Mouse (Mus musculus) T-helper 2 cell (primary cell): ENCODE data around the gene Palb2.

Source experiments
- in situ Hi-C: fragments of 300-600 bp; cut with MboI, MseI; formaldehyde crosslinking; loops from one replicate; pipeline ENCODE4 v1.15.1; 2025; ENCODE audit warnings: high pct_unique_total_duplicates

Palb2 gene

DNA sequence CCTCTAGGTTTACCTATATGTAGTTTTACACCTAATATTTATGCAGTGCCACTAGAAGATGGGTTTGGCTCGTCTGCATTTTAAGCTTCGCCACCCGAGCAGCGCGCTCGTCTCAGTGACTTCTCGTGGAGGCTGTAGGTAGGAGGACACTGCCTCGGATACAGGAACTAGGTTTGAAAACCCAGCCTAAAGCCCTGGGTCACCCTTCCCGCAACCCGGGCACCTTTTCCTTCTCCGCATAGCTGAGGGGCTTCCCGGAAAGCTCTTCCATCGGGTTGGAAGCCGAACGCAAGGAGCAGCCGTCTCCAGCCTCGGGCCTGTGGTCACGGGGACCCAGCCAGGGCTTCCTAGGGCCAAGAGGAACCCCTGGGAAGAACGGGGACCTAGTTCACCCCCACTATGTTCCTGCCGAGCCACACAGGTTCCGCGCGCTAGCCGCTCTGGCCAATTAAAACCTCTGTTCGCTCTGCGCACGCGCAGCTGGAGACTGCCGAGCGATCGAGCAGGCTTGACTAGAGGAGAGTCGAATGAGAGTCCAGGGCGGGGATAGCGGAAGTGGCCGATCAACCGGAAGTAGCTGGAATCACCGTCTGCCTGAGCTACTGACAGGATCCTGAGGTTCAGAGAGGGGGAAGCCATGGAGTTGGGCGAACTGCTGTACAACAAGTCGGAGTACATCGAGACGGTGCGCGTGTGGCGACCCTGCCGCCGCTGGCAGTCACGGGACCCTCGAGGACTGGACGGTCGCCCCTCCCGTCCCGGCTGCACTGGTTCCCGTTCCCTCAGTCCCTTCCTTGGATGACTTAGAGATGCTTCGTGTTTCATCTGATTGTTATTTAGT, at the start of gene Palb2, which contains the start of gene Dctn5:
TSS of gene Palb2 (minus strand) at position 489 of the 841 bp plus-strand sequence.
TSS of gene Dctn5 (plus strand) at position 545 of the 841 bp plus-strand sequence.
- in situ Hi-C loops = loop anchor here (25.0 kb wide), 1 partner anchor 1055 kb away; no protein-coding TSS in a partner anchor

DNA sequence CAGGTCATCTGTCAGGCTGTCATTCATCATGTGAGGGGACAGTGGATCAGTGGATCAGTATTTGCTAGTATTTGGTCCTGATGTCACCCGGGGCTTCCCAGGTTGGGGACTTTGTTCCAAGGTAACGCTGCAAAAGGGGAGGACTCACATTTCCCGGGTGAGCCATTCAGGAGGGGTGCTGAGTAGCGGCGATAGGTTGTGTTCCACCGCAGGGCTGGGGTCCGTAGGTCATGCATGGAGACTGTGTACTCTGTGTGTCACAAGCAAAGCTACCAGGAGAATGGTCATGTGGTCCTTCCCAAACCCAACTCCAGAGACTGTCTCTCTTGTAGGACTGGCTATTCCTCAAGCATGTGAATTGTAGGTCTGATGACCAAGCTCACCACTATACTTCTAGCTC, 47.9 kb upstream of the Palb2 start:
- in situ Hi-C loops = no loop called here

DNA sequence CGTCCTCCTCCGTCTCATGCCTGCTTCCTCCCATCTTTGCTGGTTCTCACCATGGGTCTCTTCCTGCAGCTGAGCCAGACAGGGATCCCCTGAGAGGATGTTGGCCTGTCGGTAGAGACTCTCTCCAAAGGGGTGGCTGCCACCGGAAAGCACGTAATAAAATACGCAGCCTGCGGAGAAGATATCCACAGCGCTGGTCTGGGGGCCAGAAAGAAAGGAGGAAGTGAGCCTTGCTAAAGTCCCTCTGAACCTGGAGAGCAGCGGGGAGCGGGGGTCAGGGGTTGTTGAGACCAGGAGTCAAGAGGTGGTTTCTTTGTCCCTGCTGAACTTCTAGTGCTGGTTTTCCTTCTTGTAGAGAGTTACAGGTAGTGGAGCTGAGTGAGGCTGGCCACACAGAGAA, 38.8 kb upstream of the Palb2 start:
- in situ Hi-C loops = no loop called here

DNA sequence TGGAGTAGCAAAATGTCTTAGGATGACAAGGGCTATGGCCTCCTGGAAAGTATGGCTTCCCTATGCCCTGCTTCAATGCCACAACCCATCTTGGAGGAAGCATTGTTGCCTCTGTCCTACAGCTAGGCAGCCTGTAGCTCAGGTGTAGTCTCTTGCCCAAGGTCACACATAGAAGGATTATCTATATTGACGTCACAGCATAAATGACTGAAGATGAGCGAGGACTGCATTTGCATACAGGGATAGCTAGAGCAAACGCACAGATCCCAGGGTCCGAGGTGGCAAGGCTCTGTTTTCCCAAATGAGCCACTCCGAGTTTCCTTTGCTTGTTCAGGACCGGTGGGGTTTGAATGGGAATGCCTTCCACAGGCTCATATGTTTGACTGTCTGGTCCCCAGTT, 37.9 kb upstream of the Palb2 start:
- in situ Hi-C loops = no loop called here

DNA sequence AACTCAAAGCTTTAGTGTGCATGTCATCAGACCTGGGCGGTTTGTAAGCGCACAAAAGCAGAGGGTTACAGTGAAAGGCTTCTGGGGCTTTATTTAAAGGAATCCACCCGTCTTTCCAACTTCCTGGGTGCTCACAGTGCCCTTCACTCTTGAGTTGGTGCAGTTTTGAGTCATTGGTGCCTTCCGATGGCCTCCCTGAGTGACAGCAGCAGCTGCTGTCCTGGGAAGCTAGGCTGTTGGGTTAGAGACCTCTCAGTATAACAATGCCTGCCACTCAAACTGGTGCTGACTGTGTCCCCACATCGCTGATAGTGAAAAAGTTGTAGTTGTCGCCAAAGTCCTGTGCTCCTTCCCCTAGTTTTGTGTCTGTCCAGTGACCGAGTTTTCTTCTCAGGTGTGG, 34.4 kb upstream of the Palb2 start:
- in situ Hi-C loops = no loop called here

DNA sequence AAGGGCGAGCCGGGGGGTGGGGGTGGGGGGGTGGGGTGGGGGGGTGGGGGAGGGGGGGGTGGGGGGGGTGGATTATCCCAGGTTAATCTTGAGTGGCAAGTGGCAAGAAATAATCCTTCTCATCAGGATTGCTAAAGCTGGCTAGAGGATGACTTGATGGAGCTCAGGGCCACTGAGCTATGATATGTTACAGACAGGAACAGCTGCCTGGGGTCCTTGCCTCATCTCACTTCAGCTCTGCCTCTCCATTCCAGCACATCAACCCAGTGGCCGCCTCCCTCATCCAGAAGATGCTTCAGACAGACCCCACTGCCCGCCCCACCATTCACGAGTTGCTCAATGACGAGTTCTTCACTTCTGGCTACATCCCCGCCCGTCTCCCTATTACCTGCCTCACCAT, 31.0 kb upstream of the Palb2 start:
- in situ Hi-C loops = no loop called here

DNA sequence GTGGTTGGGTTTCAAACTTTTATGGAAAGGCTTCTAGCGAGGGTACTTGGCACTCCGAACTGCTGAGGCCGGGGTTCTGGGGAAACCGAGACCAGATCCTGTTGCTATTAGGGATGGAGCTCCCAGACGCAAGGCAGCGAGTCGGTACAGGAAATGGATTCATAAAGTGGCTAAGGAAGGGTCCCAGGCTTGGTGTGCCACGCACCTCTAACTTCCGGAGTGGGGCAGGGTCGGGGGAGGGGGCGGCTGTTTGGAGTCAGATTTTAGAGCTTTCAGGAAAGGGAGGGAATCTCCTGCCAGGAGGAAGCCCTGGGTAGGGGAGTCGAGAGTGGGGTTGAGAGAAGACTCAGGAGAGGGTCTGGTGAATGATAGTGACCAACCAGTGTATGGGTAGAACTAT, 27.3 kb upstream of the Palb2 start:
- in situ Hi-C loops = no loop called here

DNA sequence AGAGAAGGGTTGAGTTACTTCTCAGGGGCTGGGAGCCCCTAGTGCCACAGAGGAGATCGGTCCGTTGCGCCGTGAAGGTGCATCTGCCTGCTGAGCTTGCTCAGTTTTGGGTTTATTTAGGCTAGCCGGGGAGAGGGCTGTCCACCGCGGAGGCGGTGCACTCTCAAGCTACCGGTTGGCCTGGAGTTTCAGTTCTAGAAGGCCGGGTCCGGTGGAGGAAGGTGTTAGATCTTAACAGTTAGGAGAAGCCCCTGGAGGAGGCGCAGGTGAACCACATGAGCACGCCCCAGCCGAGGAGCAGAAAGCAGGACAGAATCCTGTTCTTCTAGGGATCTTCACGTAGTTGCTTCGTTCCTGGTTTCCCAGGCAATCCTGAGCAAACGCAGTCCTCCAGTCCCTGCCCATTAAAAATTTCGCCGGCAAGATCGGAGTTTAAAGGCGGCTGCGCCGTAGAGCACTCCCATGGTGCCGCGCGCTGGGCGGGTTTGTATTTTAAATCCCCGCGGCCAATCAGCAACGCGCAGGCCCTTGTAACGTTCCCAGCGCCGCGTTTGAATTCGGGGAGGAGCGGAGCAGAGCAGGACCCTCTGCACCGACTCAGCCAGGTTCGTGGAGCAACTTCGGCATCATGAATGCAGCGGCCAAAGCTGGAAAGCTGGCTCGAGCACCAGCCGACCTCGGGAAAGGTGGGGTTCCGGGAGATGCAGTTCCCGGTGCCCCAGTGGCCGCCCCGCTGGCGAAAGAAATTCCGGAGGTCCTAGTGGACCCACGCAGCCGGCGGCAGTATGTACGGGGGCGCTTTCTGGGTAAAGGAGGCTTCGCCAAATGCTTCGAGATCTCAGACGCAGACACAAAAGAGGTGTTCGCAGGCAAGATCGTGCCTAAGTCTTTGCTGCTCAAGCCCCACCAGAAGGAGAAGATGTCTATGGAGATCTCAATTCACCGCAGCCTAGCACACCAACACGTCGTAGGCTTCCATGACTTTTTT, 26.4 kb upstream of the Palb2 start, which contains the start of gene Plk1:
TSS of gene Plk1 (plus strand) at position 525 of the 988 bp plus-strand sequence.
- in situ Hi-C loops = no loop called here

DNA sequence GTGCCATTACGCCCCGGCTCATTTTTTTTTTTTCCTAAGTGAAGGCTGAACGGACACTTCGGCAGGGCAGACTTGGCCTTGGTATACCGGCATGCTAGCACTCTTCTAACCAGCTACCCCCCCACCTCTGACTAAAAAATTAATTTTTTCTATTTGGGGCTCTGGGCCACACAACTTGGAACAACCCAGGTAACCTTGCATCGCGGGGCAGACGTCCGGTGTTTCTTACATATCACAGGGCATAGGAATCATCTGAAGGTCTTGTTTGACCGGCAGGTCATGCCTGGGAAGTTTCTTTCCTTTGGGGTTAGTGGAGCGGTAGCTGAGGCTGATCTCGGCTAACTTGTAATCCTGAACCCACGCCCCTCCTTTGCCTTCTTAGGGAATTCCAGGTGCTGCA, 25.7 kb upstream of the Palb2 start:
- in situ Hi-C loops = no loop called here

DNA sequence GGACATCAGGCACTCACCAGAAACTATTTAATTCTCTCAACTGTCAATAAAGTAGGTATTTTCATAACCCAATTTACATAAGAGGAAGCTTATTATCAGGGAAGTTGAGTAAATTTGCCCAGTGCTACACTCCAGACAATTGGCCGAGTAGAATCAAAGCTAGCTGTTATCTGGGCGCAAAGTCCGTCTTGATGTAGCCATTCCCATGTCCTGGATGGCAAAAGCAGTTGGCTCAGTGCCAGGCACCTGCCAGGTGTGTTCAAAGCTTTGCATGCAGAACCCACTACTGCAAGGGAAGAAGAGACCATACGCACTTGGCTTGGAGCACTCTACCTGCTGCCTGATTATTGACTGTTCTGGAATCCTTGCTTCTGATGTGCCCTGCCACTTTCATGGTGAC, 19.7 kb upstream of the Palb2 start:
- in situ Hi-C loops = no loop called here

DNA sequence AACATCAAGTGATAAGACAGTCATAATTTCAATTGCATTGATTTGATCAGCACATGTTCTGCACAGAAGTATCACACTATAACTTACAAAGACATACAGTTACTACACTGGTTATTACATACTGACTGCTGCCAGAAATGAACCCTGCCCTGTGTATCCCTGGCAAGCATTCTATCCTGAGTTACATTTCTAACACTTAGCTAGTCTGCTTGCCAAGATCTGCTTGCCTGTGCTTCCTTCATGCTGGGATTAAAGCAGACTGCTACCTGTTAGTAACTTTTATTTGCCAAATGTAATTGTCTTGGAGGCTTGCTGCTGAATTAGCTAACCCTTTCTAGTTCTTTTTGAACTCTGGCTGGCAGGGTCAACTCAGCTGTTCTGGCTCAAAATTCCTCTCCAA, 8.2 kb upstream of the Palb2 start:
- in situ Hi-C loops = loop anchor here (25.0 kb wide), 1 partner anchor 1046 kb away; no protein-coding TSS in a partner anchor

DNA sequence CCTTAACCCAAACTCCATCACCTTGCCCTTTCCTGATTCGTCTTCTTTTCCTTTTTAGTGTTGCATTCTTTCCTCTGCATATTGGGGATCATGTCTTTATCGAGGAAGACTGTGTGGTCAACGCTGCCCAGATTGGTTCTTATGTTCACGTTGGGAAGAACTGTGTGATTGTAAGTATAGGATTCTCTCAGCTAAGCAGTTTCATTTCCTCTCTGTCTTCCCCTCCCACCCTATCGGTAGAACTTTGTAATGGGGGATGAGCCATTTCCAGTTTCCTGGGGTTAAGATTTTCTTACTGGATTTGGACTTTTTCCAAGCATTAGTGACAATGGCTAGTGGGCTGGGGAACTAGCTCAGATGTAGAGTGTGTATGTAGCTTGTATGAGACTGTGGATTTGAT, 5.4 kb upstream of the Palb2 start:
- in situ Hi-C loops = loop anchor here (25.0 kb wide), 1 partner anchor 1049 kb away; no protein-coding TSS in a partner anchor

DNA sequence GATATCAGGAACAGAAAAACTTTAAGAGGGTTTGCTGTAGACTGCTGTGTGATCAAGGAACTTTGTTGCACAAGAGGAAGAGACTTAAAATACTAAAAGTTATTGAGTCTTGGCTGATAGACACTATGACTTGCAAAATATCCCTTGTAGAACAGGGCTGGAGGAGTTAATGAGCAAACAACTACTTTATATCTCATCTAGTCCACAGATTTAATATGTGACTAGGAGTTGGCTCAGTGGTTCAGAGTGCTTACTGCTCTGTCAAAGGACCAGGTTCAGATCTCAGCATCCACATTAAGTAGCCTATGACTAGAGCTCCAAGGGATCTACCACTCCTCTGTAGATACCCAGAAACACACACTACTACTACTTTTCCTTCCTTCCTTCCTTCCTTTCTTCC, 4.3 kb upstream of the Palb2 start:
- in situ Hi-C loops = loop anchor here (25.0 kb wide), 1 partner anchor 1050 kb away; no protein-coding TSS in a partner anchor

DNA sequence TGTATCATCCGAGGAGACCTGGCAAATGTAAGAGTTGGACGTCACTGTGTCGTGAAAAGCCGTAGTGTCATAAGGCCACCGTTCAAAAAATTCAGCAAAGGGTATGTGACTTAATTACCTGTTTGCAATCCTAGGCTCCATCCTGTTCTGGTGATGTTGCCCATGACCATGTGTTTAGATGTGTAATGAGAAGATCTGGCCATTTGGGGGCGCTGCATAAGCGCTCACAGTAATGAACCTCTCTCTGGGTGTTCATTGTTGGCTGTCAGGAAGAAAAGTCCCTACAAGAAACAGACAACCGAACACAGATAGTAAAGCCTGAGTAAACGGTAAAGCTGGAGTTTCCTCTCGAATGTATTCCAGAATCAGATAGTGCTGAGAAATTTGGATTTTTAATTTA, 2.3 kb upstream of the Palb2 start:
- in situ Hi-C loops = loop anchor here (25.0 kb wide), 1 partner anchor 1052 kb away; no protein-coding TSS in a partner anchor

DNA sequence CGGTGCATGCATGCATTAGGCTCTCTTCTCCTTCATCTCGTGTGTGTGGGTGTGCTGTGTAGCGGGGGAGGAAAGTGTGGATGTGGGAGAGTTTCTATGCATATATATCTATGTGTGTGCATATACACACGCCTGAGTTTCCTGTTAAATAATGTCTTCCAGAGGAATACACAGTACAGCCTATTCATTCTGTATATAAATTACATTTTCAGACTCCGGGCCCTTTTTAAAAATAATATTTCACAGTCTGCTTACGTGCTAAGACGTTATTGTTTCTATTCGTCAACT, 497 bp upstream of the Palb2 start:
- in situ Hi-C loops = loop anchor here (25.0 kb wide), 1 partner anchor 1054 kb away; no protein-coding TSS in a partner anchor

DNA sequence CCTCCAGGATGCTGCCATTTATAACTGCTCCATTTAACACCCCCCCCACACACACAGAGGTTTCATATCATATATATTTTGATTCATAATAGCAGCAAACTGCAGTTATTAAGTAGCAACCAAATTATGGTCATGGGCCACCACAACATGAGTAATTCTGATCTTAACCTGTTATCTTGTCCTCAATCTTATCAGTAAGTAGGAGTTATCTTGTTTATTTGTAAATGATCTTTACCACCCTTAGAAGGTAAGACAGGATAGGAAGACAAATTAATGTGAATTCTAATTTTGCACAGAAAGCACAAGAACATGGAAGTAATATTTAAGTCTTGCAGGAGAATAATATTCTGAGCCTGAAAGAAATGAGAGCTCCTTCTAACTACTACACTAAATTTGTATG, 951 bp downstream of the Palb2 start:
- in situ Hi-C loops = loop anchor here (25.0 kb wide), 1 partner anchor 1055 kb away; no protein-coding TSS in a partner anchor

DNA sequence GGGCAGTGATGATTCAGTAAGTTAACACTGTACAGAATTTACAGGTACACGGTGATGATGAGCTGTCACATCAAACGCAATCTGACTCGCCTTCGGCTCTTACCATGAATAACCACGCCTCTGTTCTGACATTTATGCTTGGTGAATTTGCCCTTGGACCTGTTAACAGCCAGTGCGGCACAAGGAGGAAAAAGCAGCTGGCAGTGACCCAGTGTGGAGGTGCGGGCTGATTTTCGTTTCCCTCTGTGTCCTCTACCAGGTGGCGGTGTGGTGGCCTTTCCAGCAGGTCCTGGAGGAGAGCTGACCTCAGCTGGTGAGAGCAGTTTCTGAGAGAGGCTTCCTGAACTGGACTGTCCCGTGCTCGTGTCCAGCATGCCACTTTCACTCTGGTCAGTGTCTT, 5.8 kb downstream of the Palb2 start:
- in situ Hi-C loops = loop anchor here (25.0 kb wide), 1 partner anchor 1060 kb away; no protein-coding TSS in a partner anchor

DNA sequence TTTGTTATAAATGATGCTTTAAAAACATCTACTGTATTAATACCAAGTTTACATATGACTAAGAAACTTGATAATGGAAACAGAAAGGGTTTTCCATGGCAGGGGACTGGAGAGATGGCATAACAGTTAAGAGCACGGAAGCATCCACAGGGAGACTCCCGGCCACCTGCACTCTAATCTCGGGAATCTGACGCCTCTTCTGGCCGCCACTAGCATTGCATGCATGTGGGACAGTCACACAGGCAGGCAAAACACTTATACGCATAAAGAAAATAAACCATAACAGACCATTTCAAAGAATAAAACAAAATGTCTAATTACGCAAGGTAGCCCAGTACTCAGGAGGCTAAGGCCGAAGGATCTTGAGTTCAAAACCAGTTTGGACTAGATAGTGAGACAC, 7.1 kb downstream of the Palb2 start:
- in situ Hi-C loops = loop anchor here (25.0 kb wide), 1 partner anchor 1062 kb away; no protein-coding TSS in a partner anchor

DNA sequence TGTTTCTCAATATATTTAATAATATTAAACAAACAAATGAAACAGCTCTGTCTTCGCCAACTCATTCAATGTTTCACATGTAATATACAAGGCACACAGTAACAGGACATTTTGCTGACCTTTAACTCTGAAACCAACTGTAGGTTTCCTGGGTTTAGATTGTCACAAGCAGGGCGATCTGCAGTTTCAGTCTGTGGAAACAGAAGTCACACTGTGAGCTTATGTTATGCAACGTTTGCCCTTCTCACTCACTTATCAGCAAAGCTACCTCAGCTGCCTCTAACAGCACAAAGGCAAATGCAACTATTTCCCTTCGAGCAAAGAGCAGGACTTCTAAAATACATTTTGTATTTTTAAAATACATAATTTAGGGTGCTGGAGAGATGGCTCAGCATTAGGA, 9.3 kb downstream of the Palb2 start:
- in situ Hi-C loops = no loop called here

DNA sequence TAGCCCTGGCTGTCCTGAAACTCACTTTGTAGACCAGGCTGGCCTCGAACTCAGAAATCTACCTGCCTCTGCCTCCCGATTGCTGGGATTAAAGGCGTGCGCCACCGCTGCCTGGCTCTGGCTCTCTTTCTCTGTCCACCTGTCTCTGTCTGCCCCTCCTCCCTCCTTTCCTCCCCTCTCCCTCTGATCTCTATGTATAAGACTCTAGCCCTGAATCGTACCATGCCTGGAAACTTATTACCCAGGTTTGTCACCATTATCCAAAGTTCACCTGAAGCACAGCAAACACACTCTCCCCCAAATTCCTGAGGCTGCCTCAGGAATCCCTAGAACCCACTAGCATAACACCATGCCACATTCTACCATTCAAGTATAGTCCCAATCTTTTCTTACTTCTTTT, 24.6 kb downstream of the Palb2 start:
- in situ Hi-C loops = no loop called here

DNA sequence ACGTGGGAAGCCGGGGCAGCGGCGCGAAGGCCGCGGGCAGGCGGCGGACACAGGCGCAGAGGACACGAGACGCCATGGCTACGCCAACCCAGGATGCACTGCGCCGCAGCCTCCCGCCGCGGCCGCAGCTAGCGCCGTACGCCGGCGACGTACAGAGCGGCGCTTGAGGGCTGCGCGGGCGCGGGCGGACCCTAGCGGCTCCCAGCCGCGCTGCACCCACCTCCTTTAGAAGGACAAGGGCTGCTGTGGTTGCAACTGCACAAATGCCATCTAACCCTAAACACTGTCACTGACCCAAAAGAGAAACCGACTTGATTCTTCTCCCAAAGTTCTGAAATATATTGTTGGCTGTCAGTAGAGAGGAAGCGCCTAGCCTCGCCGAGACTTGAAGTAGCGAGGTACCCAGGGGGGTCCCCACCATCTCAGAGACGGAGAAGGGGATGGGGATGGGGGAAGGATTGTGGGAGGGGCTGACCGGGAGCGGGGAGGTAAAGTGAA, 31.0 kb downstream of the Palb2 start, which contains the start of gene Ndufab1:
TSS of gene Ndufab1 (minus strand) at position 140 of the 498 bp plus-strand sequence.
- in situ Hi-C loops = no loop called here
